ENCODE assay signal across 10 mouse cellular contexts in genomic region chr9:120976158-120976557, GRCm38 (mm10). TPM values are rescaled to one million over a fixed set of nuclear protein-coding genes. Genes with fewer than 3 reads are reported as not detected.
A peak's percentile ranks its signal among the peaks of the same experiment; 100 is the strongest.
DNase-seq lines count a peak whose midpoint lies in the region; ATAC-seq and TF ChIP-seq lines count a peak whose summit lies in the region.
"Had no signal": no experiment of that assay in that cellular context is flagged by ENCODE, and none has a peak within 500 bp of the region (broad histone marks: within the 10 kb centered on the region; RNA-seq: fewer than 3 reads in every experiment).

No protein-coding gene starts in this region.

- no peak overlapping the region for H3K9ac ChIP-seq in lung, embryonic 14.5 days
- H3K9ac ChIP-seq in neural tube, embryonic 14.5 days (replicated peaks; ENCODE audit: low read depth, low read length): no peak overlapping the region

- no peaks in the 10 kb centered on the region for H3K36me3 ChIP-seq in lung, embryonic 14.5 days (ENCODE audit: insufficient read depth)
- H3K36me3 ChIP-seq in neural tube, embryonic 14.5 days (ENCODE audit: control insufficient read depth, insufficient read depth, low read length): no peaks in the 10 kb centered on the region

- ATAC-seq in lung, embryonic 14.5 days (ENCODE audit: insufficient read depth): peak; percentile 82
- peak; percentile 73; the same call in 1 of the 2 replicates for ATAC-seq in neural tube, embryonic 14.5 days (ENCODE audit: low read depth)

- TF ChIP-seq CTCF in lung, embryonic 14.5 days (IDR thresholded peaks at IDR 0.05; ENCODE audit: low read depth): no peak
- TF ChIP-seq CTCF in lung, adult 2 months (IDR thresholded peaks at IDR 0.05; ENCODE audit: insufficient read depth, low read length): no peak

- H3K4me2 ChIP-seq in lung, embryonic 14.5 days: no peak overlapping the region
- no peak overlapping the region for H3K4me2 ChIP-seq in neural tube, embryonic 14.5 days (ENCODE audit: low read depth, low read length)

- no peak overlapping the region for H3K27ac ChIP-seq in lung, embryonic 14.5 days (ENCODE audit: low read depth)
- H3K27ac ChIP-seq in neural tube, embryonic 14.5 days (ENCODE audit: low read depth, low read length): 0 out of 2 replicates have a peak overlapping the region, but pooled peaks have one; percentile 22

- H3K27me3 ChIP-seq in lung, embryonic 14.5 days (ENCODE audit: insufficient read depth, low read length): no peaks in the 10 kb centered on the region
- H3K27me3 ChIP-seq in neural tube, embryonic 14.5 days (ENCODE audit: control insufficient read depth, insufficient read depth, low read length): no peaks in the 10 kb centered on the region

- no peak for TF ChIP-seq POLR2A in lung, adult 2 months (IDR thresholded peaks at IDR 0.05; ENCODE audit: borderline replicate concordance, extremely low read depth, low read depth, low read length)

- no peaks in the 10 kb centered on the region for H3K9me3 ChIP-seq in lung, embryonic 14.5 days (ENCODE audit: low read depth, low read length)
- H3K9me3 ChIP-seq in neural tube, embryonic 14.5 days (ENCODE audit: control insufficient read depth, low read length): no peaks in the 10 kb centered on the region

- H3K4me1 ChIP-seq in lung, embryonic 14.5 days (ENCODE audit: insufficient read depth): no peaks in the 10 kb centered on the region
- peaks cover 2% of the 10 kb centered on the region; the same call in 1 of the 2 replicates for H3K4me1 ChIP-seq in lung, adult 2 months (ENCODE audit: control insufficient read depth, insufficient read depth, low read length)
- H3K4me1 ChIP-seq in neural tube, embryonic 14.5 days (ENCODE audit: control insufficient read depth, insufficient read depth, low read length): no peaks in the 10 kb centered on the region

- no peak overlapping the region for H3K4me3 ChIP-seq in lung, embryonic 14.5 days (ENCODE audit: low read depth, low read length)
- H3K4me3 ChIP-seq in lung, adult 2 months (replicated peaks; ENCODE audit: extremely low read depth, low read depth, low read length): no peak overlapping the region
- no peak overlapping the region for H3K4me3 ChIP-seq in neural tube, embryonic 14.5 days (ENCODE audit: low read depth, low read length)

- peak; percentile 38 to 57 for DNase-seq in cerebellum, postnatal 10 days
- DNase-seq in cerebellum, adult 11 months: no peak
- DNase-seq in lung, embryonic 14.5 days: peak; percentile 77
- DNase-seq in lung, adult 2 months: no peak
- DNase-seq in kidney, adult 9 months: peak; percentile 71
- DNase-seq in natural killer cell, adult 2 months (ENCODE audit: low spot score in 2 of 2): no peak
- no peak for DNase-seq in spleen, postnatal 4 days (ENCODE audit: low spot score in 2 of 2)
- DNase-seq: cerebellum, postnatal 36 days; gastrocnemius, postnatal 36 days had no signal

- 45% methylated on average over 5 of the region's 5 CpGs for WGBS in lung, embryonic 14.5 days
- 35% methylated on average over 5 of the region's 5 CpGs for WGBS in lung, adult 2 months
- WGBS in neural tube, embryonic 14.5 days: 63% methylated on average over 5 of the region's 5 CpGs

RNA-seq across cellular contexts. Expression of gene Ctnnb1, which starts 47.1 kb away (rescaled TPM):
- 701 and 711 TPM in 2 replicates for polyA plus RNA-seq in lung, embryonic 14.5 days (2014; fragmentation: Nextera tagmentation; extraction: Ambion mirVana)
- 149 and 203 TPM in 2 replicates for polyA plus RNA-seq in lung, adult 2 months (2012; rRNA removed)
- polyA plus RNA-seq in neural tube, embryonic 14.5 days (2014; fragmentation: Nextera tagmentation; extraction: Ambion mirVana): 338 and 436 TPM in 2 replicates

Comparison
In these comparisons a context has a peak if more than half of its experiments do, and no peak if none do; other contexts are left out.
1. DNase-seq: peak in cerebellum, postnatal 10 days (2 of 2), lung, embryonic 14.5 days (single experiment) and kidney, adult 9 months (single experiment); none in cerebellum, adult 11 months (single experiment), lung, adult 2 months (single experiment), natural killer cell, adult 2 months (0 of 2) and spleen, postnatal 4 days (0 of 2).